Mouse (Mus musculus): ENCODE results near the gene S1pr4.

DNA sequence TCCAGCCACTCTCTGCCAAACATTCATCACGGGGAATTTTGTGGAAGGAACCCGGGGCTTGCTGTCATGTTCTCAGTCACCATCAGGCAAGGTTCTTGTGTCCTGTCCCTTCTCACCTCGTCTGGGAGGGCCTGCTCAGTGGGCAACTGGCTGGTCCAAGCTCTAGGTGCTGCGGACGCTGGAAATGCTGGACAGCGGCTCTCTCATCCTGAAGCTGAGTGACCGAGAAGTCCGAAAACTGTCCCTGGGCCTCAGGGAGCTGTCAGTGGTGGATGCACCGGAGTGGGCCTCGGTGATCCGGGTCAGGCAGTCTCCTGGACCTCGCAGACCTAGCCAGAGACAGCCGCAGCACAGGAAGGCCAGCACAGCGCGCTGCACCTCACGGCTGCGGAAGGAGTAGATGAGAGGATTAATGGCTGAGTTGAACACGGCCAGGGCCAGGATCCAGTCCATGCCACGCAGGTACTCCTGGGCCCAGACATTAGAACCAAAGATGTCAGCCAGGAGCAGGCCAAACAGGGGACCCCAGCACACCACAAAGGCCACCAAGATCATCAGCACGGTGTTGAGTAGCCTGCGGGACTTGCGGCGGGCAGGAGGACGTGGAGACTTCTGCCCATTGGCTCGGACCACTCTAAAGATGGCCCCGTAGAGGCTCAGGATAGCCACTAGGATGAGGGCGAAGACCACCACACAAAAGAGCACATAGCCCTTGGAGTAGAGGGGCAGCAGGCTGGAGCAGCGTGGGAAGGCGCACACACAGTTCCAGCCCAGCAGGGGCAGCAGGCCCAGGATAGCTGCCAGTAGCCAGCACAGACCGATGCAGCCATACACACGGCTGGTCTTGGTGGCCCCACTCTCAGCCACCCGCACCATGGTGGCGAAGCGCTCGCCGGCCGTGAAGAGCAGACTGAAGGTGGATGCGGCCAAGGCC, 1.3 kb downstream of the S1pr4 start:
- no peak for TF ChIP-seq CTCF (IDR thresholded peaks at IDR 0.05; ENCODE audit: insufficient read depth, low read length)
- TF ChIP-seq POLR2A (IDR thresholded peaks at IDR 0.05; ENCODE audit: borderline replicate concordance, extremely low read depth, low read depth, low read length) = no peak
